Mouse (Mus musculus): Measurements from ENCODE around the gene Armh2. TPM values are rescaled to one million over a fixed set of nuclear protein-coding genes. Genes with fewer than 3 reads are reported as not detected.
A peak's percentile ranks its signal among the peaks of the same experiment; 100 is the strongest.

Gene Armh2
- total and polyA plus RNA-seq, 3 experiments: 0.19 TPM; not detected in 2

DNA sequence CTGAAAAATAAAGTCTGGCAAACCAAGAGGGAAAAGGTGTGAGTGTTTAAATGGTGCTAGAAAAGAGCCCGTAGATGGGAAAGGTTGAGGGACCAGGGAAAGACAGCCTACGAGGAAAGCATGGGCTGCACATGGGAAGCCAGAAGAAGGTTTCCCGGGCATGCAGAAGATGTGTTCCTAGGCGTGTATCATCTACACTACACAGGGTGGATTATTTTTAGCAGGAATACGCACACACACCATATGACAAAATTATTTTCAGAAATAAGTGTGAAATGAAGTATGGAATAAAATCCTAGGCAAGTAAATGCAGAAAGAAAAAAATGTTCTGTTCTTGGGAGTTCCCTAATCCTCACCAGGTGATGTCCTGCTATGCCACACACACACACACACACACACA lies 46.4 kb downstream of the Armh2 start:
- peaks cover 4 to 19% of the 10 kb centered on the region in 2 experiments for H3K4me1 ChIP-seq (ENCODE audit: control insufficient read depth in 1 of 2, insufficient read depth in 2 of 2, low read length in 2 of 2)
- peaks cover 0 to 10% of the 10 kb centered on the region in 2 experiments; a peak in 2 of 4 replicates for H3K36me3 ChIP-seq (ENCODE audit: control insufficient read depth in 1 of 2, insufficient read depth in 2 of 2, low read length in 2 of 2)
- TF ChIP-seq GATA1 (IDR thresholded peaks at IDR 0.05; ENCODE audit: low read depth, low read length) (no peak), CTCF (IDR thresholded peaks at IDR 0.05 in 2 of 3, conservative IDR thresholded peaks at IDR 0.05 in 1 of 3; ENCODE audit: control insufficient read depth in 1 of 3, insufficient read depth in 1 of 3, low read depth in 2 of 3, low read length in 3 of 3, poor library complexity in 1 of 3, severe bottlenecking in 1 of 3) (no peak), MXI1 (IDR thresholded peaks at IDR 0.05; ENCODE audit: low read depth, low read length) (no peak), POLR2A (IDR thresholded peaks at IDR 0.05; ENCODE audit: control insufficient read depth in 1 of 2, insufficient read depth in 1 of 2, low read depth in 1 of 2, low read length in 2 of 2, poor library complexity in 1 of 2) (no peak)
- H3K9ac ChIP-seq (ENCODE audit: control insufficient read depth, low read depth, low read length, poor library complexity, severe bottlenecking): no peak overlapping the region
- no peak overlapping the region for H3K4me3 ChIP-seq (ENCODE audit: control insufficient read depth in 1 of 2, insufficient read depth in 1 of 2, low read depth in 2 of 2, low read length in 2 of 2)
- H3K27ac ChIP-seq (ENCODE audit: control insufficient read depth, low read depth, low read length): no peak overlapping the region
- no peaks in the 10 kb centered on the region for H3K27me3 ChIP-seq (ENCODE audit: control insufficient read depth in 1 of 2, insufficient read depth in 2 of 2, low read length in 2 of 2)
- DNase-seq (ENCODE audit: low read depth, low spot score): no peak
- H3K79me2 ChIP-seq (ENCODE audit: control insufficient read depth, insufficient read depth, low read length, poor library complexity): no peaks in the 10 kb centered on the region
- no peaks in the 10 kb centered on the region for H3K9me3 ChIP-seq (replicated peaks; ENCODE audit: insufficient read depth, low read length)

DNA sequence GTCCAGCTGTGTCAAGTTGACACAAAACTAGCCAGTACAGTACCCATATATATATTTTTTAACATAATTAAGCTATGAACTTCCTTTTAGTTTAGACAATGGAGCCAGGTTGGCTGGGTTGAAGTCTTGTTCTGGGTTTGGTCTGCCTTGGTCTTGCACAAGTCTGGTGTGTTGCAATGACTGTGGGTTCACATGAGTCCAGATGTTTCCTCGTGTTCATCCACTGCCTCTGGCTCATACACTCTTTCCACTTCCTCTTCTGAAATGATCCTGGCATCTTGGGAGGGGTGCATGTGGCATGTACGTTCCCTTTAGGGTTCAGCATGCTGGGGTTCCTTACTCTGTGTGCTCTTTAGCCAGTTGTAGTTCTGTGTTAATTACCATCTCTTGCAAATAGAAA lies 50.3 kb downstream of the Armh2 start:
- no peak for TF ChIP-seq ZMIZ1 (IDR thresholded peaks at IDR 0.05; ENCODE audit: low read depth, low read length)
- peak; percentile 33 for TF ChIP-seq TAL1 (IDR thresholded peaks at IDR 0.05; ENCODE audit: low read length)
- Histone ChIP-seq H3K36me3 (ENCODE audit: control insufficient read depth in 1 of 2, insufficient read depth in 2 of 2, low read length in 2 of 2) (peaks cover 0 to 7% of the 10 kb centered on the region in 2 experiments; a peak in 2 of 4 replicates), H3K9me3 (replicated peaks; ENCODE audit: insufficient read depth, low read length) (no peaks in the 10 kb centered on the region), H3K79me2 (ENCODE audit: control insufficient read depth, insufficient read depth, low read length, poor library complexity) (no peaks in the 10 kb centered on the region), H3K4me3 (ENCODE audit: control insufficient read depth in 1 of 2, insufficient read depth in 1 of 2, low read depth in 2 of 2, low read length in 2 of 2) (no peak overlapping the region), H3K27ac (ENCODE audit: control insufficient read depth, low read depth, low read length) (no peak overlapping the region), H3K9ac (ENCODE audit: control insufficient read depth, low read depth, low read length, poor library complexity, severe bottlenecking) (no peak overlapping the region), H3K27me3 (ENCODE audit: control insufficient read depth in 1 of 2, insufficient read depth in 2 of 2, low read length in 2 of 2) (no peaks in the 10 kb centered on the region; a peak in 1 of 4 replicates), H3K4me1 (ENCODE audit: control insufficient read depth in 1 of 2, insufficient read depth in 2 of 2, low read length in 2 of 2) (peaks cover 0 to 7% of the 10 kb centered on the region in 2 experiments; a peak in 2 of 4 replicates)
- peak; percentile 54 for DNase-seq (ENCODE audit: low read depth, low spot score)

DNA sequence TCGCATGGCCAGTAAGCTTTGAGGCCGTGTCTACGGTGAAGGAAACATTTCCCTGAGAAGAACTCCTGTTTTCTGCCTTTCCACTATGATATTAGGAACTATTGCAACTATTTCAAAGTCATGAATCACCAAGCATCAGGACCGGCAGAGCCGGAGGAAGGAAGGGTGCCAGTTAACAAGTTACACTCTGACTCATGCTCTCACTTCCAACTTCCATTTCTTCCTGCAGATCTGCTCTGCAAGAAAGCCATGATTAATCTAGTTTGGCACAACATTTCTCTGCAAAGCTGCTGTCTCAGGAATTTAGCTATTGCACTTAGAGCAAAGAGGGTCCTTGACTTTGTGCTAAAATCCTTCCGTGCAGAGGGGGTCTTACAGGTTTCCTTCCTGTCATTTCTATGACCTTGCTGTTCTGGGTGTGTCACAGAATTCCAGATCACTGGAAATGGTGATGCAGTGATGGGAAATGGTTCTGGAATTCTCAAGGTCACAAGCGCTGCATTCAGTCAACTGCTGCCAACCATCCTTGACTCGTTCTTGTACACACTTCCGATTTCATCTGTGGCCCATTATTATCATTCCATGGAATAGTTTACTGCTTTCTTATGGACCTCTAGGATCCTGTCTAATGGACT lies 51.5 kb downstream of the Armh2 start:
- H3K36me3 ChIP-seq (ENCODE audit: control insufficient read depth in 1 of 2, insufficient read depth in 2 of 2, low read length in 2 of 2): peaks cover 0 to 4% of the 10 kb centered on the region in 2 experiments; a peak in 2 of 4 replicates
- H3K27me3 ChIP-seq (ENCODE audit: control insufficient read depth in 1 of 2, insufficient read depth in 2 of 2, low read length in 2 of 2): no peaks in the 10 kb centered on the region; a peak in 1 of 4 replicates
- peaks cover 0 to 3% of the 10 kb centered on the region in 2 experiments; a peak in 2 of 4 replicates for H3K4me1 ChIP-seq (ENCODE audit: control insufficient read depth in 1 of 2, insufficient read depth in 2 of 2, low read length in 2 of 2)
- TF ChIP-seq RAD21 (IDR thresholded peaks at IDR 0.05; ENCODE audit: low read depth, low read length): no peak
- TF ChIP-seq ZNF384 (IDR thresholded peaks at IDR 0.05; ENCODE audit: low read depth, low read length): no peak
- no peak for TF ChIP-seq EP300 (IDR thresholded peaks at IDR 0.05; ENCODE audit: low read depth in 1 of 2, low read length in 2 of 2)
- no peak for TF ChIP-seq UBTF (IDR thresholded peaks at IDR 0.05; ENCODE audit: borderline replicate concordance, insufficient read depth, low read depth, low read length)
- TF ChIP-seq TCF12 (IDR thresholded peaks at IDR 0.05; ENCODE audit: low read depth, low read length): no peak
- no peak for TF ChIP-seq MYC (IDR thresholded peaks at IDR 0.05; ENCODE audit: low read depth, low read length)
- no peak for TF ChIP-seq BHLHE40 (IDR thresholded peaks at IDR 0.05; ENCODE audit: borderline replicate concordance, low read depth, low read length)
- no peak for TF ChIP-seq USF1 (IDR thresholded peaks at IDR 0.05; ENCODE audit: low read depth, low read length)
- no peak for TF ChIP-seq ZC3H11A (IDR thresholded peaks at IDR 0.05; ENCODE audit: low read depth, low read length)
- TF ChIP-seq MXI1 (IDR thresholded peaks at IDR 0.05; ENCODE audit: low read depth, low read length): no peak
- no peak for TF ChIP-seq MEF2A (IDR thresholded peaks at IDR 0.05; ENCODE audit: extremely low read depth, insufficient replicate concordance, low read depth, low read length, poor library complexity, severe bottlenecking)
- no peak for TF ChIP-seq TBP (IDR thresholded peaks at IDR 0.05; ENCODE audit: low read depth, low read length)
- no peak overlapping the region for H3K9ac ChIP-seq (ENCODE audit: control insufficient read depth, low read depth, low read length, poor library complexity, severe bottlenecking)
- no peak overlapping the region for H3K4me3 ChIP-seq (ENCODE audit: control insufficient read depth in 1 of 2, insufficient read depth in 1 of 2, low read depth in 2 of 2, low read length in 2 of 2)
- H3K9me3 ChIP-seq (replicated peaks; ENCODE audit: insufficient read depth, low read length): no peaks in the 10 kb centered on the region
- no peak for DNase-seq (ENCODE audit: low read depth, low spot score)
- H3K79me2 ChIP-seq (ENCODE audit: control insufficient read depth, insufficient read depth, low read length, poor library complexity): no peaks in the 10 kb centered on the region
- no peak overlapping the region for H3K27ac ChIP-seq (ENCODE audit: control insufficient read depth, low read depth, low read length)
